Mouse (Mus musculus): ENCODE results near the gene Rpgrip1l.
A peak's percentile ranks its signal among the peaks of the same experiment; 100 is the strongest.

Gene Rpgrip1l

DNA sequence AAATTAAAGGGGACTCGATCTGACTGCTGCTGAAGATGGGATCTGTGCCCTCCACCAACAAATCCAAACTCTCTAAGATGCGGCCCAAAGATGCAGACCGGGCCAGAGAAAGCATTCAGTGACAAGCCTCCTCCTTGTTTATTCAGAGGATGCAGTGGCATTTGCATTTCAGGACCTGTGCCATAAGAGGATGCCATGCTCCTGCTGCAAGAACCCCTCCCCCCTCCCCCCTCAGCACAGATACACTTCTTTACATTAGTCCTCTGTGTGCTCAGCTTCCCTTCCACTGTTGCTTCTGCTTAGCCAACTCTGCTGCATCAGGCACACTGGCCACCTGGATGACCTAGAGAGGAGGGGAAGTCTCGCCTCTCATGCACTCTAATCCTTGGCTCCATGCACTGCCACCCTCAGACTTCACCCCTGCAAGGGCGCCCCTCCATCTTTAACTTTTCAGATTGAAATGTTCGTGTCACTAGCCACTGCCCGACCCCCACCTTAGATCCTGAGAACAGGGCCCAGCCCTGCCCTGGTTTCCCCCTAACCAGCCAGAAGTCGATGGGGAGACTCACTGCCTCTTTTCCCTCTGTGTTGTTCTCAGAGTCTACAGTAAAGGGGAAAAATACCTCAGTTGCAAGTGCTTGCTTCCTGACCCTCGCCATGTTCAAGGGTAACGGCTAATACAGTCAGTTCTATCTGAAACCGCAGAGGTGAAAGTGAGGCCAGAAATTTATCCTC lies 14.6 kb upstream of the Rpgrip1l start:
- DNase-seq, result no peak

DNA sequence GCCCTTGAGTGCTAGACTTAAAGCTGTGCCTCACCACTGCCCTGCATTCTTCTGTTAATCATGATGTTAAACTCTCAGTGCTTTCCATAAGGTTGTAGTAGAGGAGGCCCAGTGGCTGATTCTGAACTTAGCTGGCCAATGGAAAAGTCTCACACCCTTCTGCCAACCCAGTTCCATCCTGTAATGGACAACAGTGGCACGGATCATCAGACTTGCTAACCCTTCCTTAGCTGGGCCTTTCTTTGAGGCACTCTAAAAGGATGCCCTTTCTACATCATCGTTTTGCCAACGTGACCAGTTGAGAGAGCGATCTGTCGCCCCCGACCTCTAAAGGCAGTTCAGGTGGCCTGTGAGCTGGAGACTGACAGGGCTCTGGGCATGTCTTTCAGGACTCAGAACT lies 13.9 kb upstream of the Rpgrip1l start:
- DNase-seq, result no peak

DNA sequence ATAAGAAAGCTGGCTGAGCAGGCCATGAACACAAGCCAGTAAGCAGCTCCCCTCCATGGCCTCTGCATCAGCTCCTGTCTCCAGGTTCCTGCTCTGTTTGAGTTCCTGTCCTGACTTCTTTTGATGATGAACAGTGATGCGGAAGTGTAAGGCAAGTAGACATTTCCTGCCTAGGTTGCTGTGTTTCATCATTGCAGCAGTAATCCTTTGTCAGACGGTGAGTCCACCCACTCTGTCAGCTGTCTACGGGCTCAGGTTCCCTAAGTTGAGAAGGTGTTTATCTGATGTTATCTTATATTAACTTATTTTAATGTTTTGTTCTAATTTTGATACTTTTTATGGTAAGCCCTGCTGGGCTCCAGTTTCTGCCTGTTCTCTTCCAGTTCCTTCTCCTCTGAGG lies 13.0 kb upstream of the Rpgrip1l start:
- DNase-seq, result no peak

DNA sequence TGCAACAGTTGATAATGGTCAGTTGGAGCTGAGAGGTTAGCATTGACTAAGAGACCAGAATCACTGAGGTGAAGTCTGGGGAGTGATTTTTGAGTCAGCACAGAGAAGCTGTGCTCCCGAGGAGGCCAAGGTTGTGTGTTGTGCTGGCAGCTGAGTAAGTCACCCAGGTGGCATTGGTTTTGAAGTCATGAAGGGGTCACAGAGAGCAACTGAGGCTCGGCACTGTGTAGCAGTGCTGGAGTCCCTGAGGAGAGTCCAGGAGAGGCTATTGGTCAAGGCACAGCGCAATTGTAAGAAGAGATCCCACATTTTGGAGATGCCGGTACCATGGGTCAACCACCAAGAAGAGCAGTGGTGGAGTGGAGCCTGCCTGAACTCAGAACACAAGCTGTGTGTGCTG lies 11.9 kb upstream of the Rpgrip1l start:
- no peak for DNase-seq

DNA sequence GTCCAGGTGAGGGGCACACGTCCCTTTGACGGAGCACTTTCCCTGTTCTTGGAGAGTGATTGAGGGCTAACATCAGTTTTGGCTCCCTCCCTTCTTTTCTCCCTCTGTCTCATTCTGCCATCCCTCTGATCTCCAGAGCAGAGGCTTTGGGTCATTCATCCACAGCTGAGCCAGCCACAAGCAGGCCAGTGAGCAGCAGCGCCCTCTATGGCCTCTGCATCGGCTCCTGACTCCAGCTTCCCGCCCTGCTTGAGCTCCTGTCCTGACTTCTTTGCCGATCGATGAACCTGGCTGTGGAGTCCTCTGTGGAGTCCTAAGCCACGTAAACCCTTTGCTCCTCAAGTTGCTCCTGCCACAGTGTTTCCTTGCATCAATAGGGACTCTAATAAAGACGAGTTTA lies 11.2 kb upstream of the Rpgrip1l start:
- peak; percentile 24 for DNase-seq

DNA sequence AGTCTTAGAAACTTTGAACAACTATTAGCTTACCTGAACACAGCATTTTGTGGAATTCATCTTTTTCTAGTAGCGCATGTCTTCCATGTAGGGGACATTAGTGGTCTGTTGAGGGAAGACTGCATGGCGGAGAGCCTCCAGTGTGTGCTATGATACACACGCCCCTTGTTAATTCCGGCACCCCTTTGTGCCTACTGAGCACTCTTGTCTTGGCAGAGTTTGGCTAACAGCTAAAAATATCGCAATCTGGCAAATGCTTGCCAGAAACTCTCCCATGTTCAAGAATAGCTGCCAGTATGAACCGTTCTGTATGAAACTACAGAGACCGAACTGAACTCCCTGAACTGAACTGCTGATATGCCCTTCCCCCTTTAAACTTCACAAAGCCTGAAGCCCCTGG lies 10.4 kb upstream of the Rpgrip1l start:
- DNase-seq, result no peak

DNA sequence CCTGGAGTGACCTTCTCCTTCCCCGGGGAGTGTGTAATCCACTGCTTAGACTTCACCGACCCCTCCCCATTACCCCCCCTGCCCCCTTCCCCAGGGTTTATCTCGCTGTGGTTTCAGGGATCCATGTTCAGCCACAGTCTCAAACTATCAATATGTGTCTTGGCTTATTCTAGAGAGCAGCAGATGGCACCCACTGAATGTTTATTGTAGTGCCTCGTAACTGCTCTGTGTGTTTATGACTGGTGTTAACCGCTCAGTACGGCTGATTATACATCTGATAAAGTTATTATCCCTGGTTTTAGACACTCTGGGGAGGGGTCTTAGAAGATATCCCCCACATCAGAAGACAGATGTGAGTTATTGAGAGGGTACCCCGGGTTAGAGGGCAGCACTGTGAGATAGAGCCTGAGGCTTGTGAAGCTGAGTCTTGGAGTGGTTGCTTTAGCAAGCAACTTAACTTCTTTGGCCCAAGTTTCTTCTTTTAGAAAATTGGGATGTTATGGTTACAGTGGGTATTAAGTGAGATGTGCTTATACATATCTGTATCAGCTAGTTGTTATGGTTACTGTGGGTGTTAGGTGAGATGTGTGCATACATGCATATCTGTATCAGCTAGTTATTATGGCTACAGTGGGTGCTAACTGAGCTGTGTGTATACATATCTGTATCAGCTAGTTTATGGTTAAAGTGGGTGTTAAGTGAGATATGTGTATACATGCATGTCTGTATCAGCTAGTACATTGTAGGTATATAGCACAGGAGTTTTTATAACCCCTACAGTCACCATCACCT lies 6.1 kb upstream of the Rpgrip1l start:
- DNase-seq, result no peak

DNA sequence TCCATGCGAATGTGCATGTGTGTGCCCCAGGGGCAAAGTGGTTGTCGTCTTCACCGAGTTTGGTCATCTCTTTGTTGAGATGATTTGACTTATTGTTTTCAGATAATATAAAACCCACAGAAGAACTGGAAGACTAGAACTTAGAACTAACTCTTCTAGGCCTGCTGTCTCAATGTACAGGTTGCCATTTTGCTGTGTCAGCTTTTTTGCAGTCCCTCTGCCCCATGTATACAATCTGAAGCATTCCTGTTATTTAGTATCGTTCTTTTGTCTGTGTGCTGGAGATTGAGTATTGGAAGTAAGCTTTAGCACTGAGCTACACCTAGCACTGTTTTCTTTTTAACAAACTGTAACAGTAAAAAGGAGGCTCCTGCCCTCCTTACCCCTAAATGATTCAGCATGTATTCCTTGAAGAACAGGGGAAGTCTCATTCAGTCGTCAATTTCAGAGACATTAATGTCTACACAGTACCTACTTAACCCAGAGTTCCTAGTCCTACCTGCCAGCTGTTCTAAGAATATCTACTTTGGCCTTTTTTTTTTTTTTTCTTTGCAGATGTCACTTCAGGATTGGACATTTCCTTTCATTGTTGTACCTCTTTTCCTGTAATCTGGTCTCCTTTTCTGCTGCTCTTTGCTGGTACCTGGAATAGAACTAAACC lies 4.6 kb upstream of the Rpgrip1l start:
- DNase-seq, result no peak

DNA sequence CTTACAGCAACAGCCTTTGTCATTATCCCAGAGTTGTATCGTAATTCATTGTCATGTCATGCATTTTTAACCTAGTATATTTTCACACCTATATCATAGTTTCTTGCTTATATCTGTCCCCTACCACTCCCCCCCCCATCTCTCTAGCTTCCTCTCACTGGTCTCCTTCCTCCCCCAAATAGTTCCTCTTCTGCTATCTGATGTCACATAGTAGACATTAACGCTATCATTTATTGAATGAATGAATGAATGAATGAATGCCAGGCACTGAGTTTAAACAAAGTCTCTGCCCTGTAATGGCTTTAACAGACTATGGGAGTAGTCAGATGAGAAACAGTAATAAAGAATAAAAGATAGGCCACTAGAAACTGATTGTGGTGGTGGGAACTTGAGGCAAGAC lies 720 bp downstream of the Rpgrip1l start:
- no peak for DNase-seq

DNA sequence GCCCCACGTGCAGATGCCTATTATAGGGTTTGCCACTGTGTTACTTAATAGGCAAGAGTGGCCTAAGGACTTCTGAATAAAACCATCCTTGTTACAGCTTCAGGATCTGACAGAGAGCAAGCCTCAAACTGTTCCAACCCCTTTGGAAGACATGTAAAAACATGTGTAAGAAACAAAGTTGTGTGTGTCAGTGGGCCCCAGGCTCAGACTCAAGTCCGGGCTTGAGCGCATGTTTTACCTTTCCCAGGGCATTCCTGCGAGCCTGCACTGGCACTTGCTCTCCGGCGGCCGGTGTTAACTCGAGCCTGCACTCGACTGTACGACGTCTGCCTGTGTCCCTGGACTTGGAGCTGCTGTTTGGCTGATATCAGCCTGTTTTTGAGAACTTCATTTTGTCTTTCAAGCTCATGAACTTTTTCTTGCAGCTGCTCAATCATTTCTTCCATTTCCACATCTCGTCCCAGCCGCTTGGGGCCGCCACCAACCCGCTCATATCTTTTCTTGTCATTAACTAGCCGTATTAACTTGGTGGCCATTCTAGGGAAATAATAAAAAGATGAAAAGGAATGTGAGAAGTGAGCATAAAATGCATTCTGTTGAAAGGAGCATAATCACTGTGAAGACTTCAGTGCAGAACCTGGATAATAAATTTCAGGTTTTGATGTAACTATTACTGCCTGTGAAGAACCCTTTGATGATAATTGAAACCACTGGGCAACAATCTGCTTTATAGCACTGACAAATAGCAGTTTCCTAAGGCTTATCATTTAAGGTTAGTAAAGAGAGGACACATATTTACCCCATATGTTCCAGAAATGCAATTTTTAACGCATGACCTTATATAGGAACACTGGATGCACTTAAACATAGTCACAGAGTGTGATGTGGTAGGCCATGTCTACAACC lies 8.3 kb downstream of the Rpgrip1l start:
- no peak for DNase-seq

DNA sequence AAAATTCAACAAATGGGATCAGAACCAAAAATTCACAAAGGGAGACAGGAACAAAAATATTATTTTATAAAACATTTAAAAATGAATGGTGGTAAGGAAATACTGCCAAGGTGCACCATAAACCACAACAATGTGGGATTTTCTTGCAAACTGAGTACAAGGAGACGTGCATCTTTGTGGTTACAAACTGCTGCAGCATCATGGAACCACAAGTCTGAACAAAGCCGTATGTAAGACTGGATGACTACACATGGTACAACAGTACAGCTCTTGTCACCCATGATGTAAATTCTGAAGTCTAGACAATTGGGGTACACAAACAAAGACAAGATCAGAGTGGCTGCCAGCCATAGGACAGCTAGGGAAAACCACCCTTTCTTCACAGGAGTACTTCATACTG lies 14.4 kb downstream of the Rpgrip1l start:
- DNase-seq, result no peak

DNA sequence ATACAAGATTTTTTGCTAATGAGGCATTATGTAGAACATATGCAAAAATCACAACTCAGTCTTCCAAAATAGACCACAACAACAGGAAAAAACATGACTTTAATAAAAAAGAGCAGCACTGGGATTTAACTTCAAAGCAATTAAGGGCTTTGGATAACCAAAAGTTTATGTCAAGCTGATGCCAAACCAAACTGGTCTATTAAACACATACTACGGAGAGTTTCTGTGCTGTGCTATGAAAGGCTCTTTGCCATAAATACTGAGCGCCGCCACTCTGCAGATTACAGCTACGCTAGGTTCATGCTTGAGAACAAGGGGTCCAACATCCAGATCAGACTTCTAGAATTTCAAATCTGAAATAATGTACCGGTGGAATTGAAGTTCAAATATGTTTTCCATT lies 17.3 kb downstream of the Rpgrip1l start:
- DNase-seq, result no peak

DNA sequence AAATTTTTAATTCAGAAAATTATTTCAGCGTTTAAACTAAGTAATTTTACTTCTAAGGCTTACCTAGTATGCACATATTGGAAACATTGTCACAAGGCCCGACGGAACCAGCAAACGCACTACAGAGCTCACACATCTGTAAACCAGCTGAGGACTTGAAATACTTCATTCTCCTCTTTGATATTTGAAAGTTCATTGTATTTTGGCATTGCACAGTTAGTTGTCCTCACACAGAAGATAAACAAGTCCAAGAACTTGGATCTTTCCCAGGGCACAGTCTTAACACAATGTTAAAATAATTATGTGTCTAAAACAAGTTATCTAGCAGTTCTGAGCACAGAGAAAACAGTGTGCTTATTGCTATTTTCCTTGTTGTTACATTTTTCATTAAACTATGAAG lies 22.5 kb downstream of the Rpgrip1l start:
- DNase-seq, result no peak

DNA sequence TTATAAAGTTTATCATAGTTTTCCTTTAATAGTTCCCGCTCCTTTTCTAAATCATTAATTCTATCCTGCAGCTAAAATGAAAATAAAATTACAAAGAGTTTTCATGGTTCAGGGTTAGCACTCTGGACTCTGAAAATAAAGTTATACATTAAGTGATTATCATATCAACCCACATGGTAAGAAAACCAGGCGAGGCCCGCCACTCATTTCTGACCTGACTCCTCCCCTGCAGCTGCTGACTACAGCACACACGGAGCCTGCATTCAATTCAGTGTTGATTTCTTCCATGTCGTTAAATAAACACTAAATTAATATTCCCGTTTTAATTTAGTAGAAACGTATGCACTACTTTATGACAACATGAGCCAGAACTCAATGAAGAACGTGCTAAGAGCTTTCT lies 26.8 kb downstream of the Rpgrip1l start:
- peak; percentile 20 for DNase-seq

DNA sequence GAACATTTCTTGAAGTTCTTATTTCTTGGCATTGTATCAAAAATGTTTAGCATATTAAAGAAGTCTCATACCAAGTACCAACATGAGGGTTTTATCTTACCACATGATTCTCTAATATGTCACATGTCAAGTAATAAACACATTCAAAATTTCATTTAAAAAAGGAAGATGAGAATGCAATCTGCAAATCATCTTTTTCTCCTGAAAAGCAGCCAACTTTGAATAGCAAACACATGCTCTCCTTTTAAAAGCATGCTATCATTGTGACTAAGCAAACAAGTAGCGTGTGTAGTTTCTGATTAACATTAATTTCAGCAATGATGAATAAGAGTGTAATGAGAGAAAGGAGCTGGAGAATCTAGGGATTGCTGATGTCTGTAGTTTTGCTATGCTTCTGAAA lies 29.2 kb downstream of the Rpgrip1l start:
- DNase-seq, result no peak

DNA sequence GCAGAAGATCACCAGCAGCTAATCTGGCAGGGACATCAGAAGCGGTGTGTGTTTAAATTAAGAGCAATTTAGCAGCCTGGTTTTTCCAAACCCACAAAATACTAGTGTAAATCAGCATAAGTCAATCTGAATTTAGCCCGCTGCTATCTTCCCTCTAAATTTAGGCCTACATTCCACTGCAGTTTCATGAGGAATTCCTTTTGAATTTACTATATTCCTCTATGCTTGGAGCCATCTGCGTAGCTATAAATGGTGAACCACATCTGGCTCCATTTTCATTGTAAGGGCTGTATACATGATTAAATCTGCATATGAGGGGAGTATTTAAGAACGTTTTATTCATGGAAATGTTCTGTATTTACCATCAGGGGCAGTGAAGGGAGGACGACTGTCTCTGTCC lies 30.4 kb downstream of the Rpgrip1l start:
- no peak for DNase-seq

DNA sequence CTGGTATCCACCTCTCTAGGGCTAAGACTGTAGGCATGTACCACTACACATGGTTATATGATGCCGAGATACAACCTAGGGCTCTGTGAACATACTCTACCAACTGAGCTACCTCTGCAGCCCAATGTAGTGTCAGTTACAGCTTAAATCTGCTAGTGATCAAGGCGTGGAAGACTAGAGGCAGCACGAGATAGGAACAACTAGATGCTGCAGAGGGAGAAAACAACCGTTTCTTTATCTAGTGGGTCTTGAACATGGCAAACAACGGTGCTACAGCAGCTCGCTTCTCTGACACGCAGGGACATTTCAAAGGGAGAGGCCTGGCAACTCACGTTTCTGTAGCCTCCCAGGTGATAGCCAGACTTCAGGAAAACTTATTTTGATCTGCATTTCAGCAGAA lies 31.5 kb downstream of the Rpgrip1l start:
- no peak for DNase-seq

DNA sequence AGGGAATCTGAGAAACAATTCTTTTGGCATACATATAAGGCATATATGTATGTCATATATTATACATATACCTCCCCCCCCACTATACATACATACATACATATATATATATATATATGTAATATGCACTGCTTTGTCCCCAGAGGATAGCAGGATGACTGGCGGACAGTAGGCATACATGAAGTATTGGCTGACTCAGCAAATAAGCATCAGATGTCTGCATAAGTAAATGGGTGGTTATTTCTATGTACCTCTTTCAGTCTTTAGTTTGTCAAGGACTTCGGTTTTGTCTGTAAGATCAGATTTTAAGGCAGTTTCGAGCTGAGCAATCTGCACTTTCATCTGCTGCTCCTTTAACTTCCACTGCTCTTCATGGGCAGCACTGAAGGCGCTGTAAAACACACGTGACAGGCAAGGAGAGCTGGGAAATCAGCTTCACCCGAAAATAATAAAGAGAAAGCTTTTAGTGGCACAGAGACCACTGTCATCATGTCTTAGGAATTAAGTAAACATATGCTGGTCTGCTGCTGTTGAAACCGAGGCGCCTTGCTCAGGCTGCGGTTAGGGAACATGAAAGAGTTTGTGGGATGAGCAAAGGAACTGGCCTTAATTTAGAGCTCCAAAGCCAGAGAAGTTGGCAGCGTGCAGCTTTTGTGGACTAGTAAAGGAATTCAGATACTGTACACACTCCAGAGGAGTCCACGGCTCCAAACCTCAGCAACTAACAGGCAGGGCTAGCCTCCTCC lies 32.4 kb downstream of the Rpgrip1l start:
- no peak for DNase-seq

DNA sequence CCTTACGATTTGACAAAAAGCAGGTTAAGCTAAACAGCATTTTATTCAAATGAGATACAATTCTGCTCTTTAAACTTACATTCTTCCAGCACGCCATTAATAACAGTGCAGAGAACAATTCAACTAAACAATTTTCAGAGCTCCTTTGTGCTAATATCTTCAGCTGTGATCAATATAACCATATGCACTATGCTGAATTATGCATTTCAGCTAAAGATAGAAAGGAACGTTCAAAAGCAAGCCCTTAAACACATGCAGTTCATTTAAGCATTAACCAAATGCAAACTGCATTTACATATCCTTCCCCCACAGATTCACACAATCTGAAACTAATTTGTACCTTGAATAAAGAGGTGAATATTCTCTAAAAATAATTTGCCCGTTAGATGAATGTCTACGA lies 35.0 kb downstream of the Rpgrip1l start:
- no peak for DNase-seq

DNA sequence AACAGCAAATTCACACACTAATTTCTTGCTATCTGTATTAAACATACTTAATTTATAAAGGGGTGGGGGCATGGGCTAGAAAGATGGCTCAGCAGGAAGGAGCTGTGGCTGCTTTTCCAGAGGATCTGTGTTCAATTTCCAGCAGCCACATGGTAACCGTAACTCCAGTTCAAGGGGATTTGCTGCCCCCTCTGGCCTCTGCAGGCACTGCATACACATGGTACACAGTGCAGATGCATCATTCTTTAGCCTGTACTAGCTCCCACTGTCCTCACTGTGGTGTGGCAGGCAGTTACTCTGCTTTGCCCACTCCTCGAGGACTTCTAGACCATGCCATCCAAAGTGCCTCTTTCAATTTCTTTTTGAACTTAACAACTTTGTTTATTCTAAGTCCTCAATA lies 36.7 kb downstream of the Rpgrip1l start:
- peak; percentile 14 for DNase-seq

DNA sequence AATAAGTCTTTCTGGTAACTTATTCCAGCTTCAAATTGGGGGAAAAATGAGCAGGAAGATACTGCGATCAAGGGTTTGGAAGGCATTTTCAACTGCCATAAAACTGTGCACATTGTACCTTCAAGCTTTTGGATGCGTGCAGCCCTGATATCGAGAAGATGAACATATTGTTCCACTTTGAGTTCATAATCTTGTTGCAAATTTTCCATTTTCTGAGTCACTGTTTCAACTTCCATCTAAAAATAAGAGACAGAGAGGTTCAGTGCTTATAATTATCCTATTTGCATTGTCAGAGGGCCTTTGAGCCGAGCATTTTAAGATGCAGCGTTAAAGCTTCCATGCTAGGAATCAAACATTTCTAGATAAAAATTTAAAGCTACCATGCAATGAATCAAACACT lies 39.6 kb downstream of the Rpgrip1l start:
- DNase-seq, result no peak

DNA sequence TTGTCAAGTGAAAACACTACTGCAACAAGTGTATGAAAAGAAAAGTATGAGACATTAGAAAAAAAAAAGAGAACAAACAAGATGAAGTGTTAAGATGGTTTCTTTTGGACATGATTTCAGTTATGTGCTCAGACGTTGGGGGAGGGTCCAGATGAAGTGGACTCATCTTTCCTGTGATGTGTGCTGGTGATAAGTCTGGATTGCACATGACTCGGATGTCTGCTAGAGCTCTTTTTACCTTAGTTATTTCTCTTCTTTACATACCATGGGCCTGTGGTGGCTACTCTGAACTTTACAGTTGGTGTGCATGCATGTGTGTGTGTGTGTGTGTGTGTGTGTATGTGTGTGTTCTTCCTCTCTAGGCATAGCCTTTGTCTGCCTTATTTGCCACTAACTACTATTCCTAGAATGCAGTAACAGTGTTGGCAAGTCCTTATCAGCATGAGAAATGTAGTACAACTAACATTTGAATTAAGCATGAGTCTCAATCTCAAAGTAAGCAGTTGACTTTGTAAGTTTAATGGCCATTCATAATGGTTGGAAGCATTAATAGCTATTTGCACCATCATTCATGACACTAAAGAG lies 43.6 kb downstream of the Rpgrip1l start:
- DNase-seq, result no peak
